Mouse (Mus musculus) midbrain, embryonic 13.5 days (tissue): ENCODE measurements around the gene Washc1. TPM values are rescaled to one million over a fixed set of nuclear protein-coding genes. Genes with fewer than 3 reads are reported as not detected.
"Not testable (repeated sequence)": the region's sequence is repeated elsewhere in the genome, so short reads cannot be mapped to it uniquely, and the experiment has no call there.

Experiments used
- ATAC-seq: fragments of 200-750 bp; cut with Nextera tagmentation; 2 replicates; pipeline ENCODE4 v1.8.0; 2017; ENCODE audit warnings: mild to moderate bottlenecking, moderate TSS enrichment, moderate library complexity
- H3K27ac ChIP-seq: fragments of 300-500 bp; sonication (generic); 2 replicates; pipeline ENCODE4 v1.5.1; 2015; ENCODE audit warnings: inconsistent platforms, mild to moderate bottlenecking, moderate library complexity
- H3K27me3 ChIP-seq: fragments of 300-500 bp; sonication (generic); 2 replicates; pipeline ENCODE4 v1.6.1; 2015; ENCODE audit warnings: mild to moderate bottlenecking, inconsistent platforms
- H3K36me3 ChIP-seq: fragments of 300-500 bp; sonication (generic); 2 replicates; pipeline ENCODE4 v1.6.1; 2015; ENCODE audit warnings: mild to moderate bottlenecking, inconsistent platforms
- H3K4me1 ChIP-seq: fragments of 300-500 bp; sonication (generic); replicated peaks from 2 replicates; pipeline ENCODE4 v1.6.1; 2015; ENCODE audit warnings: inconsistent platforms
- H3K4me2 ChIP-seq: fragments of 300-500 bp; sonication (generic); replicated peaks from 2 replicates; pipeline ENCODE4 v1.6.1; 2015; ENCODE audit warnings: moderate library complexity, mild to moderate bottlenecking, inconsistent platforms
- H3K4me3 ChIP-seq: fragments of 300-500 bp; sonication (generic); replicated peaks from 2 replicates; pipeline ENCODE4 v1.5.1; 2015; ENCODE audit warnings: mild to moderate bottlenecking, inconsistent platforms
- H3K9ac ChIP-seq: fragments of 300-500 bp; sonication (generic); replicated peaks from 2 replicates; pipeline ENCODE4 v1.6.1; 2015; ENCODE audit warnings: mild to moderate bottlenecking, inconsistent platforms
- H3K9me3 ChIP-seq: fragments of 300-500 bp; sonication (generic); 2 replicates; pipeline ENCODE4 v1.6.1; 2016; ENCODE audit warnings: mild to moderate bottlenecking, inconsistent platforms
- WGBS: fragments of 180-500 bp; shearing (Covaris S2); methylation state at CpG from one replicate; pipeline ENCODE4 v1.1.7; 2015; 5-methylcytosine and 5-hydroxymethylcytosine counted together
- polyA plus RNA-seq: library from polyadenylated mRNA; unstranded; fragments of >200 nt; fragmentation: Nextera tagmentation; extraction: Ambion mirVana; gene quantifications from 2 replicates; pipeline ENCODE4 v1.2.1, GENCODE M21; 2015

Washc1 gene
- 39.7 and 40.2 TPM in 2 replicates for polyA plus RNA-seq

GRCm38 (mm10) chr17:66111402-66111959, at the start of gene Washc1:
Washc1 (plus strand) TSS chr17:66111545.
- peak; percentile 97 for ATAC-seq
- H3K27ac ChIP-seq: peak within 1 kb of the TSS; percentile 75
- H3K36me3 ChIP-seq: peaks cover 30% of the 10 kb centered on the region
- peak within 1 kb of the TSS; percentile 87 for H3K4me3 ChIP-seq
- H3K27me3 ChIP-seq: no peaks in the 10 kb centered on the region
- peaks cover 16% of the 10 kb centered on the region for H3K4me1 ChIP-seq
- H3K4me2 ChIP-seq: peak within 1 kb of the TSS; percentile 65
- H3K9ac ChIP-seq: peak within 1 kb of the TSS; percentile 81
- WGBS: under 1% methylated on average over 41 of the region's 41 CpGs
- no peaks in the 10 kb centered on the region for H3K9me3 ChIP-seq

DNA sequence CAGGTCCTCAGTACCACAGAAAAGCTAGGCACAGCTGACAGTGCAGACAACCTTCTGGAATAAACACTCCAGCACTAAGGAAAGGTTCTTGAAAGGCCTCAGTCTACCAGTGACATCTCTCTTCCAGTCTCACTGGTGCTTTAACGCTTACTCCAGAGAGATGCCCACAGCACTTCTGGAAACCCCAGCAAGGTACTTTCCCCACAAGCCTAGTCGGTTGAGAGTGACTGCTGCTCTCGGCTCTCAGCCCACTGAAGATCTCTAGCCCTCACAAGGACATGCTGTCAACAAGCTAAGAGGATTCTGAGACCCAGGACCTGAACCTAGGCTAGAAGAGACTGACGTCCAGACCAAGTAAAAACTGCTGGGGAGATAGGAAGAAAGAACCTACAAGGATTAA, 46.2 kb upstream of the Washc1 start:
- WGBS: 88% methylated on average over 4 of the region's 4 CpGs
- no peak for ATAC-seq
- no peak overlapping the region for H3K4me3 ChIP-seq
- no peak overlapping the region for H3K27ac ChIP-seq
- no peak overlapping the region for H3K4me2 ChIP-seq
- 0 out of 2 replicates have a peak, but pooled peaks cover 5% of the 10 kb centered on the region for H3K4me1 ChIP-seq
- no peaks in the 10 kb centered on the region for H3K27me3 ChIP-seq
- no peak overlapping the region for H3K9ac ChIP-seq
- no peaks in the 10 kb centered on the region for H3K36me3 ChIP-seq
- no peaks in the 10 kb centered on the region for H3K9me3 ChIP-seq

DNA sequence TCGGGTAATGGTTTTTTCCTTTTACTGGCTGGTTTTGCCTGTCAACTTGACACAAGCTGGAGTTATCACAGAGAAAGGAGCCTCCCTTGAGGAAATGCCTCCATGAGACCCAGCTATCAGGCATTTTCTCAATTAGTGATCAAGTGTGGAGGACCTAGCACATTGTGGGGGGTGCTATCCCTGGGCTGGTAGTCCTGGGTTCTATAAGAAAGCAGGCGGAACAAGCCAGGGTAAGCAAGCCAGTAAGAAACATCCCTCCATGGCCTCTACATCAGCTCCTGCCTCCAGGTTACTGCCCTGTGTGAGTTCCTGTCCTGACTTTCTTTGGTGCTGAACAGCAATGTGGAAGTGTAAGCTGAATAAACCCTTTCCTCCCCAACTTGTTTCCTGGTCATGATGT, 42.3 kb upstream of the Washc1 start:
- WGBS: 97% methylated on average over 2 of the region's 2 CpGs
- not testable (repeated sequence) for H3K9ac ChIP-seq, H3K4me1 ChIP-seq, H3K27me3 ChIP-seq, H3K9me3 ChIP-seq, ATAC-seq, H3K27ac ChIP-seq, H3K4me2 ChIP-seq, H3K4me3 ChIP-seq, H3K36me3 ChIP-seq

DNA sequence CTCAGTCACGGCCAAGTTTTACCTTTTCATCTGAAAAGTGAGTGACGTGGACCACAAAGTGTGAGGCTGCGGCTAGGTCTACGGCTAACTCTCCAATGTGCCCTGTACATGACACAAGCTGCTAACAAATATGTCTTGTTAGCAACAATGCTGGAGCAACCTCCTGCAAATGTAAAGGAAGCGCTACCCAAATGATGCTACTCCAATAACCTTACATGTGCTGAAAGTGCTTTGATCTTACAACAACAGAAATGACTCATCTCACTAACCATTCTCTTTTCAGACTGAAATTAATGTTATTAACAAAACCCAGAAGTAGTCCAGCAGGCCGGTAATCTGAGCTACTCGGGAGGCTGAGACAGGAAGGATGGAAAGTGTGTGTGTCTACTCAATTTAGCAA, 37.4 kb upstream of the Washc1 start:
- Histone ChIP-seq H3K4me2 (no peak overlapping the region), H3K4me3 (no peak overlapping the region), H3K27ac (no peak overlapping the region), H3K4me1 (peaks cover 28% of the 10 kb centered on the region), H3K9me3 (no peaks in the 10 kb centered on the region), H3K9ac (no peak overlapping the region), H3K27me3 (no peaks in the 10 kb centered on the region), H3K36me3 (peaks cover 3% of the 10 kb centered on the region; the same call in 1 of the 2 replicates)
- WGBS: 85% methylated on average over 7 of the region's 7 CpGs
- no peak for ATAC-seq

- no peak for ATAC-seq
- WGBS: 2% methylated on average over 12 of the region's 12 CpGs
- H3K4me3 ChIP-seq: peak overlapping the region; percentile 94
Measured at GRCm38 (mm10) chr17:66075827-66076173, 35.5 kb upstream of the Washc1 start.

DNA sequence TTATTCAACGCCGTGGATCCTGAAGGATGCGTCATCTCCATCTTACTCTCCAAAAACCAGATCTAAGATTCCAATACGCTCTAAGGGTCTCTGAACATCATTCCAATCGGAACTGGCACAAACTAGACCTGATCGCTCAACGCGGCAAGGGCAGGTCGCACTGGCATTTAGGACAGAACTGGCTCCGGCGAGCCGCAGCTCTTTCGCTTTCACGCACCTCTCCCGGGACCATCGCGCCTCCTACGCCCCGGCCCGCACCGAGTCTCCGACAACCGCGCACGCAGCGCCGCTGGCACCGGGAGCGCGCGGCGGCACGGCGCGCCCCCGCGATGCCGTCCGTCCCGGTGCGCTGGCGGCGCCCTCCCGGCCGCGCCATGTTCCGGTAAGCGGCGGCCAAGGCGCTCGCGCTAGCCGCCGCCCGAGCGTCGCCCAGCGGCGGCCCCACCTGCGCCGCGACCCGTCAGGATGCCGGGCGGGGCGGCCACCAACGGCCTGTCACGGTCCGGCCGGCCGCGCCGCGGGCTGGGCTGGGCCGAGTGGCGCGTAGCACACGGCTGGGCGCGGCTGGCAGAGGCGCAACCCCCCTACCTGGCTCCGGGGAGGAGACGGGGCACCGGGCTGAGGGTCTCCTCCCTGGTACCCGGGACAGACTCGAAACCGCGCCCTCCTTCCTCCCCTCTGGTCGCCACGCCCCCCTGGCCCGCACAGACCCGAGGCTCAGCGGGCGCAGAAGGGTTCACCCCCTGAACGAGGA, 35.0 kb upstream of the Washc1 start:
- Histone ChIP-seq H3K9ac (peak overlapping the region; percentile 88), H3K27ac (peak overlapping the region; percentile 97), H3K36me3 (peaks cover 21% of the 10 kb centered on the region), H3K27me3 (no peaks in the 10 kb centered on the region), H3K9me3 (no peaks in the 10 kb centered on the region), H3K4me3 (peak overlapping the region; percentile 94), H3K4me1 (peaks cover 28% of the 10 kb centered on the region), H3K4me2 (peak overlapping the region; percentile 73)
- ATAC-seq: peak; percentile 89
- WGBS: under 1% methylated on average over 78 of the region's 95 CpGs

More at GRCm38 (mm10) chr17:66075827-66076173, 35.5 kb upstream of the Washc1 start:
- peaks cover 28% of the 10 kb centered on the region for H3K4me1 ChIP-seq
- H3K9ac ChIP-seq: peak overlapping the region; percentile 88
- H3K27ac ChIP-seq: peak overlapping the region; percentile 97
- no peaks in the 10 kb centered on the region for H3K27me3 ChIP-seq
- peak overlapping the region; percentile 73 for H3K4me2 ChIP-seq
- no peaks in the 10 kb centered on the region for H3K9me3 ChIP-seq
- peaks cover 17% of the 10 kb centered on the region for H3K36me3 ChIP-seq

DNA sequence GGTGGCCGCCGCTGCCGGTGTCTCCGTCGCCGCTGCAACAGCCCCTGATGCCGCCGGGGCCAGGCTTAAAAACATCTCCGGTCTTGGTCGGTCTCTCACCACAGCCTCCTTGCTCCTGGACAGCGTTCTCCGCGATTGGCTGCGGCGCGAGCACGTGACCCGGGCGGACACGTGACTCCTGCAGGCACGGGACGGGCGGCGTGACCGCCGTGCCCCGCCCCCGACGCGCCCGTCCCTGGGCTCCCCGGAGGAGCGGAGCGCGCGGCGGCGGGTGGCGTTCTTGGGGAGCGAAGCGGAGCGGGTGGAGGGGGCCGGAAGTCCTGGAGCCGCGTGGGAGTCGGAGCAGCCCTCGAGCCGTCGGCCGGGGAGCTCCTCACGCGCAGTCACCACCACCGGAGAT, 34.4 kb upstream of the Washc1 start, which contains the start of gene Ankrd12:
Gene Ankrd12, minus strand, starts transcription at position 156 of the 400 bp plus-strand sequence.
- peak; percentile 97 for ATAC-seq
- no peaks in the 10 kb centered on the region for H3K27me3 ChIP-seq
- H3K4me3 ChIP-seq: peak within 1 kb of the TSS; percentile 94
- peak within 1 kb of the TSS; percentile 73 for H3K4me2 ChIP-seq
- peak within 1 kb of the TSS; percentile 97 for H3K27ac ChIP-seq
- peaks cover 28% of the 10 kb centered on the region for H3K4me1 ChIP-seq
- H3K9me3 ChIP-seq: no peaks in the 10 kb centered on the region
- H3K9ac ChIP-seq: peak within 1 kb of the TSS; percentile 88
- H3K36me3 ChIP-seq: peaks cover 27% of the 10 kb centered on the region
- WGBS: under 1% methylated on average over 53 of the region's 53 CpGs

DNA sequence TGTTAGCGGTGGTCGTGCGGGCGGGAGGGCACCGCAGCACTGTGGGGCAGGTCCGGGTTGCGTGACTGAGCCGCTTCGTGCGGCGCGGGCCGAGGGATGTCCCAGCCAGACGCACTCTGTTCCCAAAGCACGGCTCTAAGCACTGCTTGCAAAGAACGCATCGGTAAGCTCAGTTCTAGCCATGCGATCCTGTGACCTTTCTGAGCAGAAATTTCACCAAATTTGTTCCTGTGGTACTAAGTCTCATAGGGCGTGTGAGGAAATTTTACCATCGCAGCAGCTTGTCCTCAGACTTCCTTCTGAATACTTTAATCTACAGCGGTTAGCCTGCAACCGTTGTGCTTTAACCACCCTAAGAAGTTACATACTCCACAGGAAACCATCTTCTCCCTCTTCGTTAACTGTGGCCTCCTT, 33.9 kb upstream of the Washc1 start:
- peak overlapping the region; percentile 94 for H3K4me3 ChIP-seq
- no peaks in the 10 kb centered on the region for H3K9me3 ChIP-seq
- H3K27ac ChIP-seq: peak overlapping the region; percentile 97
- H3K9ac ChIP-seq: peak overlapping the region; percentile 88
- WGBS: 1% methylated on average over 23 of the region's 23 CpGs
- H3K36me3 ChIP-seq: peaks cover 27% of the 10 kb centered on the region
- no peaks in the 10 kb centered on the region for H3K27me3 ChIP-seq
- peak; percentile 84 for ATAC-seq
- peaks cover 28% of the 10 kb centered on the region for H3K4me1 ChIP-seq
- peak overlapping the region; percentile 73 for H3K4me2 ChIP-seq

DNA sequence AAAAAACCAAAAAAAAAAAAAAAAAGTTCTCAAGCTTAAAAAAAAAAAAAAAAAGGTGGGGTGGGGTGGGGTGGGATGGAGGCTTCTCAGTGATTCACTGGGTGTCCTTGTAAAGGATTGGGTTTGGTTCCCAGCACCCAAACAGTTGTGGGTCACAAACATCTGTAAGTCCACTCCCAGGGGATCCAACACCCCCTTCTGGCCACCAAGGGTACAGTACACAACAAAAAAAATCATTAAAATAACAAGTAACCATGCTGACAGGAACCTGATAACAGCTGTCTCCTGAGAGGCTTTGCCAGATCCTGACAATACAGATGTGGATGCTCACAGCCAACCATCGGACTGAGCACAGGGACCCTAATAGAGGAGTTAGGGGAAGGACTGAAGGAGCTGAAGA, 26.9 kb upstream of the Washc1 start:
- WGBS: 93% methylated on average over 1 of the region's 1 CpGs
- peaks cover 55% of the 10 kb centered on the region for H3K36me3 ChIP-seq

GRCm38 (mm10) chr17:66085038-66085437, 26.3 kb upstream of the Washc1 start:
- no peak for ATAC-seq
- Histone ChIP-seq H3K4me1 (no peaks in the 10 kb centered on the region), H3K4me3 (no peak overlapping the region), H3K27me3 (no peaks in the 10 kb centered on the region), H3K36me3 (peaks cover 50% of the 10 kb centered on the region), H3K27ac (no peak overlapping the region), H3K9ac (no peak overlapping the region), H3K9me3 (no peaks in the 10 kb centered on the region), H3K4me2 (no peak overlapping the region)
- WGBS: 93% methylated on average over 1 of the region's 1 CpGs

More for the DNA sequence above, 26.9 kb upstream of the Washc1 start:
- no peaks in the 10 kb centered on the region for H3K27me3 ChIP-seq
- no peak overlapping the region for H3K27ac ChIP-seq
- H3K4me3 ChIP-seq: no peak overlapping the region
- H3K9ac ChIP-seq: no peak overlapping the region
- H3K9me3 ChIP-seq: no peaks in the 10 kb centered on the region
- H3K4me1 ChIP-seq: no peaks in the 10 kb centered on the region
- H3K4me2 ChIP-seq: no peak overlapping the region
- no peak for ATAC-seq

DNA sequence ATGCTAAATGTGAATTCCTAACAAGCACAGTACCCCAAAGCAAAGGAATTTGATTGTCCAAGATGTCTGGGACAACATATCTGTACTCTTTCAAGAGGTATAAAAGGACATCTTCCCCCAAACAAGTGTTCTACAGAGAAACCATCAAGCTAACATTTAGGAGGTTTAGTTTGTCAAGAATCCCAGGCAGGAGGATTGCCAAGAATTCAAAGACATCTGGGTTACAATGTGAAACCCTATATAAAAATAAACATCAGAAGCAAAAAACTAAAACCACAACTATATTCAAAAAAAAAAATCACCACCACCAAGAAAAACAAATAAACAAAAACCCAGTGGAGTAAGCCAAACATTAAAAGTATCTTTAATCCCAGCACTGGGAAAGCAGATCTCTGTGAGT, 21.1 kb upstream of the Washc1 start:
- no peak overlapping the region for H3K27ac ChIP-seq
- no peaks in the 10 kb centered on the region for H3K9me3 ChIP-seq
- H3K4me1 ChIP-seq: no peaks in the 10 kb centered on the region
- peaks cover 33% of the 10 kb centered on the region for H3K36me3 ChIP-seq
- no peak overlapping the region for H3K9ac ChIP-seq
- no peak overlapping the region for H3K4me2 ChIP-seq
- H3K27me3 ChIP-seq: no peaks in the 10 kb centered on the region
- no peak for ATAC-seq
- no peak overlapping the region for H3K4me3 ChIP-seq

DNA sequence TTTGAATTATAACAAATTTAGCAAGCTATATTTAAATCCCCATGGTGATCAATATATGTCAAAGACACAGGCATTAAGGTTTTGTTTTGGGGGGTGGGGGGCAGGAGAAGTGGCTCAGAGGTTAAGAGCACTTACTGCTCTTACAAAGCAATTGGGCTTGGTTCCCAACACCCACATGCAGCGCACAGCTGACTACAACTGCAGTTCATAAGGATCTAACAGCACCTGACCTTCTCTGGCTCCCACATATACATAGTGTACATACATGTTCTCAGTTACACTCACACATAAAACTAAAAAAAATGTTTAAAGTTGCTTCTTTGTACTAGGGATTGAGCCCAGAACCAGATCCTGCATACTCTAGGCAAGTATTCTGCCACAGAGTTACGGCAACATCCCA, 20.0 kb upstream of the Washc1 start:
- Histone ChIP-seq H3K4me2 (no peak overlapping the region), H3K9me3 (no peaks in the 10 kb centered on the region), H3K27me3 (no peaks in the 10 kb centered on the region), H3K36me3 (peaks cover 22% of the 10 kb centered on the region), H3K4me3 (no peak overlapping the region), H3K27ac (no peak overlapping the region), H3K9ac (no peak overlapping the region), H3K4me1 (no peaks in the 10 kb centered on the region)
- 94% methylated on average over 2 of the region's 2 CpGs for WGBS
- no peak for ATAC-seq
